Mouse (Mus musculus) gastrocnemius, postnatal 10 days (tissue): ENCODE measurements around the gene Ccdc42. TPM values are rescaled to one million over a fixed set of nuclear protein-coding genes. Genes with fewer than 3 reads are reported as not detected.

ENCODE experiments used
- DNase-seq: peaks from one replicate; pipeline ENCODE4 v3.0.0; 2021; ENCODE audit warnings: mixed read lengths
- long read RNA-seq, 2 experiments: library from polyadenylated mRNA; stranded (forward); transcript quantifications; one replicate each; pipeline ENCODE4 v2.0.0; 2021
- total RNA-seq, 2 experiments: library from RNA; stranded (reverse); gene quantifications; 2 replicates each; pipeline ENCODE4 v1.2.3; 2021

The Ccdc42 gene
- under 1 TPM in 1 of 2 experiments, not detected in 1; 0.31 TPM for total RNA-seq
- long read RNA-seq, experiment 1, result 0 reads
- long read RNA-seq, experiment 2, result 0 reads

GRCm38 (mm10) chr11:68586721-68587120 lies at the start of gene Ccdc42:
Gene Ccdc42, plus strand, starts transcription at chr11:68587021.
- no peak for DNase-seq

- no peak for DNase-seq
Observed at GRCm38 (mm10) chr11:68539621-68540020, 47.2 kb upstream of the Ccdc42 start.

GRCm38 (mm10) chr11:68544554-68544953 lies 42.3 kb upstream of the Ccdc42 start:
- DNase-seq, result no peak

- no peak for DNase-seq
Observed at GRCm38 (mm10) chr11:68545172-68545571, 41.6 kb upstream of the Ccdc42 start.

- DNase-seq, result no peak
Observed at GRCm38 (mm10) chr11:68545682-68546222, 41.1 kb upstream of the Ccdc42 start.

GRCm38 (mm10) chr11:68547484-68547883 lies 39.3 kb upstream of the Ccdc42 start:
- no peak for DNase-seq

GRCm38 (mm10) chr11:68549597-68549996 lies 37.2 kb upstream of the Ccdc42 start:
- no peak for DNase-seq

GRCm38 (mm10) chr11:68550358-68550757 lies 36.5 kb upstream of the Ccdc42 start:
- no peak for DNase-seq

GRCm38 (mm10) chr11:68553981-68554471 lies 32.8 kb upstream of the Ccdc42 start:
- DNase-seq, result peak; percentile 59

- DNase-seq, result no peak
Observed at GRCm38 (mm10) chr11:68555918-68556584, 30.8 kb upstream of the Ccdc42 start, which contains the start of gene Mfsd6l. Gene Mfsd6l, plus strand, starts transcription at chr11:68556186.

GRCm38 (mm10) chr11:68559546-68559945 lies 27.3 kb upstream of the Ccdc42 start:
- DNase-seq, result no peak

- DNase-seq, result no peak
Observed at GRCm38 (mm10) chr11:68561957-68562950, 24.6 kb upstream of the Ccdc42 start.

- DNase-seq, result no peak
Observed at GRCm38 (mm10) chr11:68564356-68565031, 22.3 kb upstream of the Ccdc42 start.

GRCm38 (mm10) chr11:68565032-68565429 lies 21.8 kb upstream of the Ccdc42 start:
- no peak for DNase-seq

- DNase-seq, result peak; percentile 77
Observed at GRCm38 (mm10) chr11:68566447-68567059, 20.3 kb upstream of the Ccdc42 start.

- no peak for DNase-seq
Observed at GRCm38 (mm10) chr11:68570861-68571260, 16.0 kb upstream of the Ccdc42 start.

- no peak for DNase-seq
Observed at GRCm38 (mm10) chr11:68577076-68577475, 9.7 kb upstream of the Ccdc42 start.

- DNase-seq, result peak; percentile 38
Observed at GRCm38 (mm10) chr11:68579462-68579881, 7.3 kb upstream of the Ccdc42 start.

GRCm38 (mm10) chr11:68580566-68580965 lies 6.3 kb upstream of the Ccdc42 start:
- DNase-seq, result no peak

- DNase-seq, result no peak
Observed at GRCm38 (mm10) chr11:68583225-68583624, 3.6 kb upstream of the Ccdc42 start.

GRCm38 (mm10) chr11:68583906-68584480 lies 2.8 kb upstream of the Ccdc42 start:
- no peak for DNase-seq
